Mouse (Mus musculus) kidney, adult 2 months (tissue): ENCODE data around the gene S100g.

Experiments
- CTCF ChIP-seq: fragments of 200-500 bp; conservative IDR thresholded peaks from 2 replicates; pipeline ENCODE4 v1.5.1; 2011; ENCODE audit warnings: low read depth, mild to moderate bottlenecking, control low read depth, low read length, moderate library complexity, mixed read lengths; ENCODE audit not compliant: insufficient read depth, insufficient read length
- POLR2A ChIP-seq: fragments of 200-500 bp; IDR thresholded peaks from one replicate; pipeline ENCODE4 v1.6.1; 2011; ENCODE audit warnings: low read depth, low read length, control low read depth

DNA sequence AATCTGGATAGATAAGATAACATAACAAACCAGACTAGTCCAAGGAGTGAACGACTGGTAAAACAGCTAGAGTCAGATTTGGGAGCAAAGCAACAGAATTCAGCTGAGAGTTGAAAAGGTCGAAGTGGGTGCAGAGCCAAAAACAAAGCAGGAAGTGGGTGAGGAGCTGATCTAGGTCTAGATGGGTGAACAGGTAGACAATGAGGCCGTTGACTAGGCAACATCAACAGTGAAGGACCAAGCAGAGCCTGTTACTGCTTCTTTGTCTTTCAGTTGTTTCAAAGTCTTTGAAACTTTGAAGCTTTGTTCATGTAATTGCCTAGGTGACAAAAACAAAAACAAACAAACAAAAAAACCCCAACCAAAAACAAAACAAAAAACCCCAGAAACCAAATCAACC lies 11.8 kb upstream of the S100g start:
- TF ChIP-seq CTCF (no peak), POLR2A (no peak)
